Mouse (Mus musculus) gastrocnemius, adult 2 months (tissue): ENCODE results near the gene Gm49395. TPM values are rescaled to one million over a fixed set of nuclear protein-coding genes. Genes with fewer than 3 reads are reported as not detected.

Source experiments
- DNase-seq: peaks from one replicate; pipeline ENCODE4 v3.0.0; 2022
- H3K27ac ChIP-seq: fragments of 200-600 bp; 2 replicates; pipeline ENCODE4 v1.8.1; 2022; ENCODE audit warnings: mild to moderate bottlenecking
- H3K4me3 ChIP-seq: fragments of 200-600 bp; 2 replicates; pipeline ENCODE4 v1.8.1; 2022; ENCODE audit warnings: mild to moderate bottlenecking, moderate library complexity
- CTCF ChIP-seq: fragments of 200-600 bp; IDR thresholded peaks from 2 replicates; pipeline ENCODE4 v1.8.1; 2022; ENCODE audit warnings: antibody characterized with exemption, mild to moderate bottlenecking, moderate library complexity
- intact Hi-C: fragments of 180-260 bp; cut with DNase I; formaldehyde crosslinking; loops from one replicate; pipeline ENCODE4 v1.15.1; 2025
- long read RNA-seq, 2 experiments: library from polyadenylated mRNA; stranded (forward); transcript quantifications; one replicate each; pipeline ENCODE4 v2.0.0; 2021
- total RNA-seq, 2 experiments: library from RNA; stranded (reverse); gene quantifications; 2 replicates each; pipeline ENCODE4 v1.2.3; 2021

The Gm49395 gene
- total RNA-seq, result 1 to 10 TPM; 2.6 to 3.3 TPM
- long read RNA-seq, experiment 1, partial matches to known transcripts, result 0 of 1 reads
- long read RNA-seq, experiment 1, other reads (novel, unspliced or antisense), result 1 of 1 reads
- long read RNA-seq, experiment 2, result 0 reads

DNA sequence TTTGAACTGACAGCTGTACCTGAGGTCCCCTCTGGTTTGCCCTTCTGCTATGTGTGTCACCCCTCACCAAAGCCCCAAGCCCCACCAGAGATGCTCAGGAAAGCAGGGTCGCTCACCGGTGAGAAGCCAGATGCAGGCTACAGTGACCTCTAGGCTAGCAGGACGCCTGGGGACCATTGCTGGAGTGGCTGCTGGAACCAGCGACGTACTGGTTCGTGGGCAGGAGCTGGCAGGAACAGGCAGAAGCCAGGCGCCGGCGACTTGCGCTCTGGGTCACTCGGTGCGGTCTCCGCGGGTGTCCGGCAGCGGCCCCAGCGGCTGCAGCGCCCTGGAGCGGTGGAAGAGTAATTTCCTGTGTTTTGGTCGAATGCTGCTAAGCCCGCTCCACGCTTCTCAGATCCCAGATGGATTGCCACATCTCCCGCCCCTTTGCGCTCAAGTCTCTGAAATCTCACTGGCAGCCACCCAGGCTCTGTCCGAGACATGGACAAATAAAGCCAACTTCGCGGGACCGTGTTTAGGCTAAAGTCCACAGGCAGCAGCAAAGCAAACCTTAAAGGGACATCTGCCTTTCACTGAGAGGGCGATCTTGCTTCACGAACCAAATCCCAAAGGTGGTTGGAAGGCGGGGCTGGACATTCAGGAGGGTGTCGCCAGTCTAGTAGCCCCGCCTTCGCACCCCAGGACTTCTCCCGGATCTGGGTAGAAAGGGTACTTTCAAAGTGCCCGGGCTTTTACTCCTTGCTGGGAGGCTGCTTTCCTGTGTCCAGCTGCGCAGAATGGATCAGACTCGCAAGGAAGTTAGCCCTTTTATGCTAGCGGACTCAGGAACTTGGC, at the start of gene Gm49395, which contains the start of gene Itga1:
Gene Gm49395 (minus strand): TSS at position 567 of the 837 bp plus-strand sequence.
Gene Itga1 (minus strand): TSS at position 610 of the 837 bp plus-strand sequence.
- intact Hi-C loops, result no loop called here
- peak; percentile 85 for DNase-seq
- H3K27ac ChIP-seq, result peak within 1 kb of the TSS; percentile 89
- peak; percentile 43 for TF ChIP-seq CTCF
- H3K4me3 ChIP-seq, result peak within 1 kb of the TSS; percentile 82

DNA sequence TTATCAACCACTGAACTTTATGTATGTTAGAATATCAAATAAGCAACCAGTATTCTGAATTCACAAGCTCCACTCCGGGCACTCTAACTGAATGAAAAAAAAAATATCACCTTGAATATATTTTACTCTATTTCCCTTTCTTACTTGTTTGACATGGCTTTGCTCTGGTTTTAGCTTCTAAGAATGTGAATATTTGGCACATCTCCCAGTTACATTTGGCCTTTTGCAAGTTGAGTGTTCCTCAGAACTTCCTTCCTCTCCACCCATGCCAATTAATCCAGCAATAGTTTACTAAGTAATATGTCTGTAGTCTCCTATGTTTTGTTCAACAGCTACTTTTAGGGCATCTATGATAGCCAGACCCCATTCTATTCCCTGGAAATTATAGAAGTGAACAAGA, 48.9 kb upstream of the Gm49395 start:
- no peak for TF ChIP-seq CTCF
- DNase-seq, result no peak

DNA sequence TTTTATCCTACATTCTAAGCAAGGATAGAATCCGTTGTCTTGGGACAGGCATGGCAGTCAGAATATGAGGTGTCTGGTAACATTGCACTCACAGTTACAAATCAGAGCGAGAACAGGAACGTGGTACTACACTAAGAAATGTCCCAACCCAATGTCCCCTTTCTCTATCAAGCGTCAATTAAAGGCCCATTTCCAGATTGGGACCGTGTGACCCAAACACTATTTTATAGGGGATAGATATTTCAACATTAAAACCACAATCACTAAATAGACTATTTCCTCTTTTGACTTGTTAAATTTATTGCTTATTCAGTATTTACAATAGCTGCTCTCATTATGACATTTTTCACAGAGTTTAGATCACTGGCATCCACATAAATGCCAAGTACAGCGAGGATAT, 48.1 kb upstream of the Gm49395 start:
- DNase-seq, result no peak
- no peak for TF ChIP-seq CTCF
- Histone ChIP-seq H3K27ac (0 out of 2 replicates have a peak overlapping the region, but pooled peaks have one; percentile 12), H3K4me3 (no peak overlapping the region)
- intact Hi-C loops, result no loop called here

More for the DNA sequence above, 48.9 kb upstream of the Gm49395 start:
- intact Hi-C loops, result no loop called here
- Histone ChIP-seq H3K4me3 (no peak overlapping the region), H3K27ac (peak overlapping the region; percentile 12; the same call in 1 of the 2 replicates)

DNA sequence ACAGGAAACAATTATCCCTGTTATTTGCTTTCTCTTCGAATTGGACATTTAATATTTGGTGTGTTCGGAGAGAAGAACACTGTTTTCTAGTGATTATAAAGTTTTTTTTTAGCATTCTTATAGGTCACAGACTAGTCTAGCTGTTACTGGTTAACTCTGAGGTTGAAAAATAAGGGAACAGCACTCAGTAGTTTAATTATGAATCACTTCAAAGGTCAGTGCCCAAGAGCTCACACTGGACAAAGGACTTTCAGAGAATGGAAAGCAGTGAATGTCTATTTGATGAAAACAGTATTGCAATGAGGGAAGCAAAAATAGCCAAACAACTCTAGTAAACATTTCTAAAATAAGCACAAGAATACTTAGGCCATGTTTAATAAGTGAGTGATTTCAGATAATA, 41.9 kb upstream of the Gm49395 start:
- no peak overlapping the region for H3K27ac ChIP-seq
- intact Hi-C loops, result no loop called here

DNA sequence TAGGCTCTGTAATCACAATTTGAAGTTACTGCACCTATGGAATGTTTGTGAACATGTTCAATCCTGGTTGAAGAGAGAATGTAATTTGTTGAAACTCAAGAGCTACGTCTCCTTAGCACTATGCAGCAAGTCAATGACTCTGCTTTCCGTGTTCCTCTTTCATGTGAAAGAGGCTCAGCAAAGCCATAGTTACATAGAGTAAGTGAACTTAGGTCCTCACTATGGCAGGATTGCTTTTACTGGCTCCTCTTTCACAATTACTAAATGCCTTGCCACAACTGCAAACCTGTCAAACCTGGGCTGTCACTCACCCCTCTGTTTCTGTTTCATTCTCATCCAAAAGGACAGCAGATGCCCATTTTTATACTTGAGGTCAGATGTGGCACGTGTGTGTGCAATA, 40.3 kb upstream of the Gm49395 start:
- Histone ChIP-seq H3K27ac (no peak overlapping the region), H3K4me3 (no peak overlapping the region)
- no peak for DNase-seq
- TF ChIP-seq CTCF, result no peak
- intact Hi-C loops, result no loop called here

More for the DNA sequence above, 41.9 kb upstream of the Gm49395 start:
- H3K4me3 ChIP-seq, result no peak overlapping the region
- TF ChIP-seq CTCF, result no peak
- DNase-seq, result no peak

DNA sequence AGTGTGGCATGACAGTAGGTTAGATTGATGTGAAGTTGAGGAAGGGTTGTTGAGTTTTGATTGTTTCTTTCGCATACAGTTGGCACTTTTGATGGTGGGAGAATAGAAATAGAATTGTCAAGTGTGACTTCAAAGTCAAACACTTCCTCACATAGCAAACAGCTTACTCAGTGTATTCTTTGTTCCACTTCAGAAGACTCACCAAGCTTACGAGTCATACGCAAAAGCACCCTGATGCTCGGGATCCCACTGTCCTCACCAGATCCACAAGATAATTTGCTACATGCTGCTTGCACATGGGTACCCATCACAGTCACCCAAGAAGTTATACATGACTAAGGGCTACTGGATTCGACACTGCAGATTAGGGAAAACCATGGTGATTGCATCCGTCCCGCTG, 36.8 kb upstream of the Gm49395 start:
- Histone ChIP-seq H3K4me3 (no peak overlapping the region), H3K27ac (no peak overlapping the region)
- no peak for DNase-seq
- no peak for TF ChIP-seq CTCF
- intact Hi-C loops, result no loop called here

DNA sequence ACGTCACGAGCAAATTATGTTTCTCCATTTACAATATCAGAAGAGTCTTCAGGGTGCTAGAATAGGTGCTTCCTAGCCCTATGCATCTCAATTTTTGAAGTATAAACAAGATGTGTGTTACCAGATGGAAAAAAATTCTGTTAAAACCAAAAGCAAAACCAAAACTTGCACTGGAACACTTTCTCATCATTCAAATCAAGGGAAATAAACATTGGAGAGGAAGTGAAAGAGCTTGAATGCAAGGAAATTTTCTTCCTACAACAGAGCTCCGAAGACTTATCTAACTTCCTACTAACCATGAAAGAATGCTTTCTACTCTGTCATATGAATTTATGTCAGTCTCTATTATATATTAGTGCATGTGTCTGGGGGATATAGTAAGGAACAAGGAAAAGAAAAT, 35.0 kb upstream of the Gm49395 start:
- intact Hi-C loops, result no loop called here
- Histone ChIP-seq H3K27ac (peak overlapping the region; percentile 56; the same call in 1 of the 2 replicates), H3K4me3 (peak overlapping the region; percentile 15; the same call in 1 of the 2 replicates)
- no peak for TF ChIP-seq CTCF
- DNase-seq, result no peak

DNA sequence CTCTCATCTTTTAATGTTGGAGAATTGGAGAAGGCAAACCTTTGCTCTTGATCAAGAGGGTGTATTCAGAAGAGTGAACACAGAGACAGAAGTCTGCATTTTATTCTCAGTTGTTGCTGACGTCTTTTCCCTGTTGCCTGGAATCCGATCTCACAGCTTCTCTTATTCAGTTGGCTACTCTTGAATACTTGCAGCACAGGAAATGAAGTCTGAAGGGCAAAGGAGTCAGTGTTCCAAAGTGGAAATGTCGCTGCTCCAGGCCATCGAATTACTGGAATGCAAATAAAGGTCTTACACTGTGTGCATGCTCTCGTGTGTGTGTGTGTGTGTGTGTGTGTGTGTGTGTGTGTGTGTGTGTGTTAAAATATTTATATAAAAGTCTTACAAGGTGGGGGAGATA, 30.7 kb upstream of the Gm49395 start:
- intact Hi-C loops, result no loop called here
- TF ChIP-seq CTCF, result no peak
- Histone ChIP-seq H3K4me3 (no peak overlapping the region), H3K27ac (peak overlapping the region; percentile 53; the same call in 1 of the 2 replicates)
- no peak for DNase-seq

DNA sequence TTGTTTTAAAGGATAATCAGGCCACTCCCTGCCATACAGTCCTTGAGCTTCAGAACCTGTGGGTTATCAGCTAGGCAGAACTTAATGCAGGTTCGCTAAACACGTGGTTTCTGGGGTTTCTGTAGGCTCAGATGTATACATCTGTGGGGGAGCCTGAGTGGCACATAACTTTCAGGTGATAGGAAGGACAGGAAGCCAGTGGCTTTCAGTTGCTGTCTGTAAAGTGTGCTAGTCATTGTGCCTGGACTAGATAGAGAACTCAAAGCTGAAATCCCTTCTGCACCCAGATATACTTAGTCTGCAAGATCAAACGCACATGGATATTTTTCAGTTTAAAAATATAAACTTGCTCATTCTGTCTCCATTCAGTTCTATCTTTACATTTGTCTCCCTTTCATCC, 29.7 kb upstream of the Gm49395 start:
- peak overlapping the region; percentile 40; the same call in 1 of the 2 replicates for H3K27ac ChIP-seq
- intact Hi-C loops, result no loop called here

DNA sequence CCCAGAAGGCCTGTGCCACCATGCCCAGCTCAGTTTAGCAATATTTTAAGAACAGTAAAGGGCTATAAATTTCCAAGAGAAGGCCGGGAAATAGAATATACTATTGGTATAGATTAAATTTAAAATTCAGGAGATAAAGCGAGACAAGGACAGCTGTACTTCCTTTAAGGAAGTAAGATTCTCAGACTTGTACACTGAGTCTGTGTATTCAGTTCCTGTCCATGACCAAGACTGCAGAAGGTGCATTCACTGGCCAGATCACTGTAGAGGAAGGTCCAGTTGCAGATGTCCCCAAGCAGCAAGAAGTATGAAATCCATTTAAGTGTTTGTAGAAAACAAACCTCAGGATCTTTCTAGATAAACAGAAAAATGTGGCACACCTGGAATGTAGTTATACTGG, 28.3 kb upstream of the Gm49395 start:
- Histone ChIP-seq H3K4me3 (no peak overlapping the region), H3K27ac (0 out of 2 replicates have a peak overlapping the region, but pooled peaks have one; percentile 8)
- intact Hi-C loops, result no loop called here
- no peak for TF ChIP-seq CTCF
- DNase-seq, result no peak

More for the DNA sequence above, 29.7 kb upstream of the Gm49395 start:
- no peak for DNase-seq
- TF ChIP-seq CTCF, result no peak
- H3K4me3 ChIP-seq, result no peak overlapping the region

DNA sequence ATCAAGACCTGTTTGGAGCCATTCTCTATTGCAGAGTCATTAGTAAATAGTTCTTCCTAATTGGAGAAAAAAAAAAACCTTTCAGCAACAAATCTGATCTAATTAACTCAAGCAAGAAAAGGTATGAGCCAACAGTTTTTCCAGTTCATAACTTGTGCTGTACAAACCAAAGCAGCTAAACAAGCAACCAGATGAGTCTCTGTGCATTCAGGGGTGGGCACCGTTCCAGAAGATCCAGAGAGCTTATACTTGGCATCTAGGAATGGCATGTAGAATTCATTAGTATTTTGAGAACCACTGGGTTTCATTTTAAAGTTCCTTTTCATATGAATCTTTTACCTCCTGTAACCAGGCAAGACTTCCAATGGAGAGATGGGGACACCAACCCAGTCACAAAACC, 26.1 kb upstream of the Gm49395 start:
- H3K4me3 ChIP-seq, result no peak overlapping the region
- no peak for TF ChIP-seq CTCF
- intact Hi-C loops, result no loop called here
- no peak for DNase-seq
- H3K27ac ChIP-seq, result no peak overlapping the region

DNA sequence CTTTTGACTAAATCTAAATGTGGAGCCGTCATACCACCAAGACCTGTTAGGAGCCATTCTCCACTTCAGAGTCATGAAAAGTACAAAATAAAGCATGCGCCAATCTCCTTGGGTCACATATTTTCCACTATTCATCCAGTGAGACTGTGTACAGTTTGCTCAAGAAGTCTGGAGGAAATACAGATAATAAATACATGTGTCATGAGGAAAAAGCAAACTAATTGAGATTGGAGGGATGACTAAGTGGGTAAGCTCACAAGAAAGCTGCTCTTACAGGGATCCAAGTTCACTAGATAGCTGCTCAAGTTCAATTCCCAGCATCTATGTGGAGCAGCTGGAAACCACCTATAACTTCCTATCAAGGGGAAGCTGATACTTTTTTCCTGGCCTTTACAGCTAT, 24.8 kb upstream of the Gm49395 start:
- DNase-seq, result no peak
- TF ChIP-seq CTCF, result no peak
- intact Hi-C loops, result no loop called here
- no peak overlapping the region for H3K4me3 ChIP-seq
- H3K27ac ChIP-seq, result no peak overlapping the region

DNA sequence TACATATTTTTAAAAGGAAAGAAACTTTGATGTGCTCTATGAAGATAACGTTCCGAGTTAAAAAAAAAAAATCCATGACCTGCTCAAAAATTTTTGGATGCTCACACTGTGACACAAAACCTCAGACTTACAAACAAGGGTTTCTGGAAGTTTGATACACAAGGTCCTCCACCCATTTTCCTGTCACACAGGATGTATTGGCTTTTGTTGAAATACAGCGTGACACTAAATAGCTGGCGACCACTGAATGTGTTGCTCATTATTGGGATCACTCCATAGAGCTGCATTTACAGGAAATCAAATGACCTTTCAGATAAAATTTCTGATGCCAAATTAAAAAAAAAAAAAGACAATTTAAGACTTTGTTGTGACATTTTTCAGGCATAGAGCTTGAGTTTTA, 23.4 kb upstream of the Gm49395 start:
- H3K27ac ChIP-seq, result peak overlapping the region; percentile 16; the same call in 1 of the 2 replicates
- TF ChIP-seq CTCF, result no peak
- no peak overlapping the region for H3K4me3 ChIP-seq
- DNase-seq, result no peak
- intact Hi-C loops, result no loop called here
